Mouse (Mus musculus): Measurements from ENCODE around the gene Chil1.

GRCm38 (mm10) chr1:134230638-134231228, 48.8 kb downstream of the Chil1 start:
- TF ChIP-seq CTCF (IDR thresholded peaks at IDR 0.05; ENCODE audit: control insufficient read depth, insufficient read depth, insufficient read length), result no peak
- TF ChIP-seq CEBPB (IDR thresholded peaks at IDR 0.05; ENCODE audit: low read depth), result no peak
- TF ChIP-seq USF1 (IDR thresholded peaks at IDR 0.05; ENCODE audit: low read depth), result no peak
